Mouse (Mus musculus): ENCODE data around the gene Klk1. TPM values are rescaled to one million over a fixed set of nuclear protein-coding genes. Genes with fewer than 3 reads are reported as not detected.

Klk1 gene
- total and polyA plus RNA-seq, 2 experiments from 2014 or later: not detected

DNA sequence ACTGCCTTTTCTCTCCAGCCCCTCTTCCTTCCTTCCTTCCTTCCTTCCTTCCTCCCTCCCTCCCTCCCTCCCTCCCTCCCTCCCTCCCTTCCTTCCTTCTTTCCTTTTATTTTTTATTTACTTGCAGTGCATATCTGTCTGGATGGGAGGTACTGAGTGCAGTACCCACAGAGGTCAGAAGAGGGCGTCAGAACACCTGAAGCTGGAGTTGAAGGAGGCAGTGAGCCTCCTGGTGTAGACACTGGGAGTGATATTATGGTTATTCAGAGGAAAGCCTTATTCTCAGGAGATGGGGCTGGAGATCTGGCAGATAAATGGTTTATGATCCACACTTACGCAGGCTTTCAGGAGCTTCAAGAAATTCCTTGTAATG, 52.1 kb downstream of the Klk1 start:
- H3K27me3 ChIP-seq (ENCODE audit: insufficient read depth, low read length): no peaks in the 10 kb centered on the region
- no peaks in the 10 kb centered on the region for H3K9me3 ChIP-seq (ENCODE audit: low read length)
- H3K4me2 ChIP-seq (ENCODE audit: low read depth): no peak overlapping the region
- peak; percentile 72 for TF ChIP-seq CTCF (IDR thresholded peaks at IDR 0.05; ENCODE audit: low read depth)
- H3K36me3 ChIP-seq (ENCODE audit: insufficient read depth): no peaks in the 10 kb centered on the region
- DNase-seq (peak; percentile 67), ATAC-seq (peak; percentile 42; the same call in 1 of the 2 replicates)
- WGBS: 41% methylated on average over 2 of the region's 2 CpGs
- no peak overlapping the region for H3K27ac ChIP-seq (ENCODE audit: low read depth, low read length)
- no peak overlapping the region for H3K4me3 ChIP-seq (ENCODE audit: low read depth, low read length)
- H3K9ac ChIP-seq: no peak overlapping the region
- H3K4me1 ChIP-seq (ENCODE audit: insufficient read depth): no peaks in the 10 kb centered on the region

Other genes with a start within 250 kb of the Klk1 start
- not detected in 2 replicates for gene Klk1b9, start 249.3 kb upstream of the Klk1 start, total RNA-seq (2014; rRNA removed)
- gene Klk1b9, start 249.3 kb upstream of the Klk1 start, polyA plus RNA-seq (2015; fragmentation: Nextera tagmentation; extraction: Ambion mirVana): not detected in 2 replicates
- not detected in 2 replicates for gene Klk1b11, start 229.5 kb upstream of the Klk1 start, total RNA-seq (2014; rRNA removed)
- gene Klk1b11, start 229.5 kb upstream of the Klk1 start, polyA plus RNA-seq (2015; fragmentation: Nextera tagmentation; extraction: Ambion mirVana): not detected in 2 replicates
- not detected in 2 replicates for gene Klk1b26, start 213.2 kb upstream of the Klk1 start, total RNA-seq (2014; rRNA removed)
- not detected in 2 replicates for gene Klk1b26, start 213.2 kb upstream of the Klk1 start, polyA plus RNA-seq (2015; fragmentation: Nextera tagmentation; extraction: Ambion mirVana)
- gene Klk1b27, start 173.1 kb upstream of the Klk1 start, total RNA-seq (2014; rRNA removed): not detected in 2 replicates
- not detected in 2 replicates for gene Klk1b27, start 173.1 kb upstream of the Klk1 start, polyA plus RNA-seq (2015; fragmentation: Nextera tagmentation; extraction: Ambion mirVana)
- not detected in 2 replicates for gene Klk1b21, start 123.0 kb upstream of the Klk1 start, total RNA-seq (2014; rRNA removed)
- gene Klk1b21, start 123.0 kb upstream of the Klk1 start, polyA plus RNA-seq (2015; fragmentation: Nextera tagmentation; extraction: Ambion mirVana): not detected in 2 replicates
- gene Klk1b22, start 112.7 kb upstream of the Klk1 start, total RNA-seq (2014; rRNA removed): not detected in 2 replicates
- not detected in 2 replicates for gene Klk1b22, start 112.7 kb upstream of the Klk1 start, polyA plus RNA-seq (2015; fragmentation: Nextera tagmentation; extraction: Ambion mirVana)
- gene Klk1b16, start 88.6 kb upstream of the Klk1 start, total RNA-seq (2014; rRNA removed): not detected in 2 replicates
- not detected in 2 replicates for gene Klk1b16, start 88.6 kb upstream of the Klk1 start, polyA plus RNA-seq (2015; fragmentation: Nextera tagmentation; extraction: Ambion mirVana)
- not detected in 2 replicates for gene Klk1b24, start 37.1 kb upstream of the Klk1 start, total RNA-seq (2014; rRNA removed)
- not detected in 2 replicates for gene Klk1b24, start 37.1 kb upstream of the Klk1 start, polyA plus RNA-seq (2015; fragmentation: Nextera tagmentation; extraction: Ambion mirVana)
- not detected in 2 replicates for gene Klk1b3, start 27.2 kb upstream of the Klk1 start, total RNA-seq (2014; rRNA removed)
- not detected in 2 replicates for gene Klk1b3, start 27.2 kb upstream of the Klk1 start, polyA plus RNA-seq (2015; fragmentation: Nextera tagmentation; extraction: Ambion mirVana)
- gene Klk1b4, start 17.9 kb upstream of the Klk1 start, total RNA-seq (2014; rRNA removed): not detected in 2 replicates
- gene Klk1b4, start 17.9 kb upstream of the Klk1 start, polyA plus RNA-seq (2015; fragmentation: Nextera tagmentation; extraction: Ambion mirVana): not detected in 2 replicates
- not detected in 2 replicates for gene Klk1b5, start 9.4 kb upstream of the Klk1 start, total RNA-seq (2014; rRNA removed)
- not detected in 2 replicates for gene Klk1b5, start 9.4 kb upstream of the Klk1 start, polyA plus RNA-seq (2015; fragmentation: Nextera tagmentation; extraction: Ambion mirVana)
- not detected in 2 replicates for gene Gm36864, start 10.8 kb downstream of the Klk1 start, total RNA-seq (2014; rRNA removed)
- gene Gm36864, start 10.8 kb downstream of the Klk1 start, polyA plus RNA-seq (2015; fragmentation: Nextera tagmentation; extraction: Ambion mirVana): not detected in 2 replicates
- gene 1700028J19Rik, start 21.3 kb downstream of the Klk1 start, total RNA-seq (2014; rRNA removed): 0.23 and 0.29 TPM in 2 replicates
- gene 1700028J19Rik, start 21.3 kb downstream of the Klk1 start, polyA plus RNA-seq (2015; fragmentation: Nextera tagmentation; extraction: Ambion mirVana): 1.6 and 2.3 TPM in 2 replicates
- 250 and 333 TPM in 2 replicates for gene 2410002F23Rik, start 21.4 kb downstream of the Klk1 start, total RNA-seq (2014; rRNA removed)
- gene 2410002F23Rik, start 21.4 kb downstream of the Klk1 start, polyA plus RNA-seq (2015; fragmentation: Nextera tagmentation; extraction: Ambion mirVana): 312 and 332 TPM in 2 replicates
- not detected in 2 replicates for gene Acp4, start 32.0 kb downstream of the Klk1 start, total RNA-seq (2014; rRNA removed)
- gene Acp4, start 32.0 kb downstream of the Klk1 start, polyA plus RNA-seq (2015; fragmentation: Nextera tagmentation; extraction: Ambion mirVana): 0.12 TPM in 1 of 2 replicates, not detected in the other
- gene Gm15517, start 36.1 kb downstream of the Klk1 start, total RNA-seq (2014; rRNA removed): not detected in 2 replicates
- not detected in 2 replicates for gene Gm15517, start 36.1 kb downstream of the Klk1 start, polyA plus RNA-seq (2015; fragmentation: Nextera tagmentation; extraction: Ambion mirVana)
- 3.8 and 4.7 TPM in 2 replicates for gene Clec11a, start 81.5 kb downstream of the Klk1 start, total RNA-seq (2014; rRNA removed)
- gene Clec11a, start 81.5 kb downstream of the Klk1 start, polyA plus RNA-seq (2015; fragmentation: Nextera tagmentation; extraction: Ambion mirVana): 3.7 and 4.3 TPM in 2 replicates
- gene Shank1, start 84.9 kb downstream of the Klk1 start, total RNA-seq (2014; rRNA removed): 31.1 and 34.2 TPM in 2 replicates
- gene Shank1, start 84.9 kb downstream of the Klk1 start, polyA plus RNA-seq (2015; fragmentation: Nextera tagmentation; extraction: Ambion mirVana): 15.4 and 29.7 TPM in 2 replicates
- 48.2 and 77.2 TPM in 2 replicates for gene Syt3, start 158.7 kb downstream of the Klk1 start, total RNA-seq (2014; rRNA removed)
- gene Syt3, start 158.7 kb downstream of the Klk1 start, polyA plus RNA-seq (2015; fragmentation: Nextera tagmentation; extraction: Ambion mirVana): 43.9 and 55.0 TPM in 2 replicates
- 1.3 and 7.3 TPM in 2 replicates for gene 1700008O03Rik, start 160.5 kb downstream of the Klk1 start, total RNA-seq (2014; rRNA removed)
- 2.7 and 3.5 TPM in 2 replicates for gene 1700008O03Rik, start 160.5 kb downstream of the Klk1 start, polyA plus RNA-seq (2015; fragmentation: Nextera tagmentation; extraction: Ambion mirVana)
- 347 and 391 TPM in 2 replicates for gene Lrrc4b, start 203.7 kb downstream of the Klk1 start, total RNA-seq (2014; rRNA removed)
- 19.5 and 22.2 TPM in 2 replicates for gene Lrrc4b, start 203.7 kb downstream of the Klk1 start, polyA plus RNA-seq (2015; fragmentation: Nextera tagmentation; extraction: Ambion mirVana)
- 4.4 and 20.3 TPM in 2 replicates for gene Aspdh, start 240.0 kb downstream of the Klk1 start, total RNA-seq (2014; rRNA removed)
- gene Aspdh, start 240.0 kb downstream of the Klk1 start, polyA plus RNA-seq (2015; fragmentation: Nextera tagmentation; extraction: Ambion mirVana): 1.6 and 2.2 TPM in 2 replicates
- gene Josd2, start 242.6 kb downstream of the Klk1 start, total RNA-seq (2014; rRNA removed): 27.6 and 39.3 TPM in 2 replicates
- gene Josd2, start 242.6 kb downstream of the Klk1 start, polyA plus RNA-seq (2015; fragmentation: Nextera tagmentation; extraction: Ambion mirVana): 28.6 and 31.7 TPM in 2 replicates

All from forebrain, postnatal 0 days (tissue).